Mouse (Mus musculus) common myeloid progenitor, adult 5-6 weeks (primary cell): ENCODE results near the gene Eif4g3. TPM values are rescaled to one million over a fixed set of nuclear protein-coding genes. Genes with fewer than 3 reads are reported as not detected.
A peak's percentile ranks its signal among the peaks of the same experiment; 100 is the strongest.

Experiments used
- ATAC-seq: replicated peaks from 2 replicates; pipeline ENCODE4 v1.8.0; 2016; ENCODE audit warnings: low read depth, mild to moderate bottlenecking, moderate TSS enrichment, inconsistent platforms; ENCODE audit not compliant: poor library complexity, severe bottlenecking
- total RNA-seq: library from RNA; stranded (forward); fragments of 200-1000, 187-1606 nt; gene quantifications from 2 replicates; pipeline ENCODE4 v1.2.3, GENCODE M21; 2017

Gene Eif4g3
- total RNA-seq, 1 experiment from 2014 or later = 51.2 TPM

- no peak for ATAC-seq
Observed at GRCm38 (mm10) chr4:137984746-137985145, 8.1 kb upstream of the Eif4g3 start.

DNA sequence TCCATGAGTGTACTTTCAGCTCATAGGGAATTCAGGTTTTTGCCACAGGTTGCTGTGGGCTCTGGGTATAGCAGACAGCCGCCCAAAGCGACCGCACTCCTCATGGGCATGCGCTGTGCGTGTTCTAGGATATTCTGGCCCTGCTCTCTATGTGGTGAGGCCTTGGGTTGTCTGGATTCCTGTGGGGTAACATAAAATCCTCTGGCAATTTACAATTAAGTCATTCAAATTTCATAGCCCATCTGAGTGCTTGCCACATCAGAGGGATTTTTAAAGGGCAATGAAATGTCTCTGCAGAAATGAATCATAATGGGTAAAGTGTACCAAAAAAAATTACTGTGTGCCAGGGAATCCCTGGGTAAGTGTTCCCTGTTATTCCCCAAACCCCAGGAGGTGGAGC, 3.4 kb upstream of the Eif4g3 start:
- no peak for ATAC-seq

DNA sequence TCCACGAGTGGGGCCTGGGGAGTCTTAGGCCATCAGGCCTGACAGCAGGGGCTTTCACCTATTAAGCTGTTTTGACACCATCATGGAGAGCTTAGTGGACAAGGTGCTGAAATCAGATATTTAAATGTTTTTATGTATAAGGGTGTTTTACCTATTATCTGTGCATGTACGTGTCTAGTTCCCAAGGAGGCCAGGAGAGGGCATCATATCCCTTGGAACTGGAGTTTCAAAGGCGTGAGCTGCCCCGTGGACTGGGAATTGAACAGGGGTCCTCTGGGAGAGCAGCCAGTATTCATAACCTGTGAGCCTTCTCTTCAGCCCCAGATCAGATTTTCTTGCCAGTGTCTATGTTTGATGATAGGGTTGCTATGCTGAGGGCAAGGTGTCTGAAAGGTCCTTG, 2.4 kb upstream of the Eif4g3 start:
- no peak for ATAC-seq

GRCm38 (mm10) chr4:137991240-137991639, 1.6 kb upstream of the Eif4g3 start:
- ATAC-seq = no peak

DNA sequence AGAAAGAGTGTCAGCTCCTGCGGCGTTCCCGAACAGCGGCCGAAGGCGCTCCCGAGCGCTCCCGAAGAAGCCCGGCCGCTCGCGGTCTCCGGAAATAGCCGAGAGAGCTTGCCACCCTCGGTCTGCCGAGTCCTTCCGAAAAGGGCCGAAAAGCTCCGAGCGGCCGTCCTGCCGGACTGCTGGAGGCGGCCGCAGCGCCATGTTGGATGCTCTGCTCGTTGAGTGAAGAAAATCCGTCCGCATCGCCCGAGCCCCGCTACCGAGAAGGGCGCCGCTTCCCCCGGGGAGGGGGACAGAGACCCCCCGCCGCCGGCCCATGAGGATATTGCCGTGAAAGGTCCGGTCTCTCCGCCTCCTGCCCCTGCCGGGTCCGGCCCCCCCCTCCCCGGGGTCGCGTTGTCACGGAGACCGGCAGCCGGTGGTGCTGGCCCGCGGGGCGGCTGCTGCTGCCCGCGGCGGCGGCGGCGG, 503 bp downstream of the Eif4g3 start:
- ATAC-seq = peak; percentile 90

GRCm38 (mm10) chr4:137993821-137994561, 1.2 kb downstream of the Eif4g3 start:
- peak; percentile 12 for ATAC-seq

GRCm38 (mm10) chr4:137994562-137995336, 1.9 kb downstream of the Eif4g3 start:
- peak; percentile 55 for ATAC-seq

DNA sequence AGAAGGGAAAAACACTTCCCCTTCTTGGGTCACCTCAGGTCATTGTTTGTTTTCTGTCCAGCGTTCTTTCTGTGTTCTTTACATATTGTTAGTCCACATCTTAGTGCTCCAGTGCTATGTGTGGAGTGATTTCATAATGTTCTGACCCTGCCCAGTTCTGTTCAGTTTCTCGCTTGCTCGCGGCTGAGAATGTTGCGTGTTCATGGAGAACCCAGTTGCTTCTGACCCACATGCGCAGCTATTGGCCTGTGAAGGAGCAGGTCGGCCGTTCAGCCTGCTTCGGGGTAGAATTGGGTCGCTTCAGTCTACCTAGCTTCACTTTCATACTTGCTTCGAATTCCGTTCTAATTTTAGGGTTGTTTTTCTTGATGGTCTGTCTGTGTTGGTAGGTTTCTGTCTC, 2.6 kb downstream of the Eif4g3 start:
- ATAC-seq = no peak

DNA sequence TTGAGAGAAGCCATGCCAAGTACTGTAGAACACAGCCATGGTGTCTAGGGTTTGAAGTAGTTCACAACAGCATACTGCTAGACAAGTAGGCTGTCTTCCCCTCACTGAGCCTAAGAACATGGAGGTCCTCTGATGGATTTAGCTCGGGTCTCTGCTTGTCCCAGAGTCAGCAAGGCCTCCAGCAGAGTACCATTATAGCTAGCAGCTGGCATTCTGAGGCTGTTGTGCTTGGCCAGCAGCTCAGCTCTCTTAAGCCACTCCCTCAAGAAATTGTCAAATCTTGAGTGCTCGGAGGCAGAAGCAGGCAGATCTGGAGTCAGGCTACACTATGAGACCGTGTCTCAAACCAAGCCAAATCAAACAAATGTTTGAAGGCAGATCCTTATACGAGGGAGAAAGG, 5.4 kb downstream of the Eif4g3 start:
- no peak for ATAC-seq

GRCm38 (mm10) chr4:138000682-138001081, 7.9 kb downstream of the Eif4g3 start:
- ATAC-seq = no peak

DNA sequence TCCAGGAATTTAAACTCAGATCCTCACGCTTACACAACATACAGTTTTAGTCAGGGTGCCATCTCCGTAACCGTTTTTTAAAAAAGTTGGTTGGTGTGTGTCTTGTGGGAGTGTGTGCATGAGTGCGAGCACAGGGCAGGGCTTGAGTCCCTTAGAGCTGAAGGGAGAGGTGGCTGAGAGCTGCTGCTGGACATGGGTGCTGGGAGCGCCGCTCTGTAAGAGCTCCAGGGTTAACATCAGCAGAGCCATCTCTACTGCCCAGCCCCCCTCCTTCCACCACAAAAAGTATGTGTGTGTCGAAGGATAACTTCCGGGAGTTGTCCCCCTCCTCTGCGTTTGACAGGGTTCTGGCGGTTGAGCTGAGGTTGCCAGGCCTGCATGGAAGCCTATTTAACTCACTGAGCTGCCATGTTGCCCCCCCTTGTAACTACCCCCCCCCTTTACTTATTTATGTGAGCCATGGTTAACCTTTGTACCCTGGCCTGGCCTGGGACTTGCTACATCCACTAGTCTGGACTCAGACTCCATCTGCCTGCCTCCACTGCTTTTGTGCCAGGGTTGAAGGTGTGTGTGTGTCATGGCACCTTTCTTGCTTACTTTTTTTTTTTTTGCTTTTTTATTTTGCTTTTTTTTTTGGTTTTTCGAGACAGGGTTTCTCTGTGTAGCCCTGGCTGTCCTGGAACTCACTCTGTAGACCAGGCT, 11.2 kb downstream of the Eif4g3 start:
- ATAC-seq = no peak

DNA sequence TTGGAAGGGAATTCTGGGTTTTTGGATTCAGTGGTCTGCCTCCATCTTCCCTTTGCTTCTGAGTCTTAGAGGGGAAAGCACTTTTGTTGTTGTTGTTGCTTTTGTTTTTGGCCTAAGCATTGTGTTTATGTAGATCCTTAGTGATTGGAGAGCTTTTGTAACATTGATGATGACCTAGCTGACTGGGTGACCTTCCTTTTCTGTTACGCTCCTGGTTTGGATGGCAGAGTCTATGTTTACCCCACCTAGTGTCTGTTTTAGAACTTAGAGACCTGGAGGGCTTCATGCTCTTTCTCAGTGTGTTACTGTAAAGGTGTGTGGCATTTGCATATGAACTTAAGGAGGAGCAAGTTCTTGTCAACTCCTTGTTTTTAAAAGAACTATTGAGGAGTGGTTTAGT, 13.0 kb downstream of the Eif4g3 start:
- no peak for ATAC-seq

DNA sequence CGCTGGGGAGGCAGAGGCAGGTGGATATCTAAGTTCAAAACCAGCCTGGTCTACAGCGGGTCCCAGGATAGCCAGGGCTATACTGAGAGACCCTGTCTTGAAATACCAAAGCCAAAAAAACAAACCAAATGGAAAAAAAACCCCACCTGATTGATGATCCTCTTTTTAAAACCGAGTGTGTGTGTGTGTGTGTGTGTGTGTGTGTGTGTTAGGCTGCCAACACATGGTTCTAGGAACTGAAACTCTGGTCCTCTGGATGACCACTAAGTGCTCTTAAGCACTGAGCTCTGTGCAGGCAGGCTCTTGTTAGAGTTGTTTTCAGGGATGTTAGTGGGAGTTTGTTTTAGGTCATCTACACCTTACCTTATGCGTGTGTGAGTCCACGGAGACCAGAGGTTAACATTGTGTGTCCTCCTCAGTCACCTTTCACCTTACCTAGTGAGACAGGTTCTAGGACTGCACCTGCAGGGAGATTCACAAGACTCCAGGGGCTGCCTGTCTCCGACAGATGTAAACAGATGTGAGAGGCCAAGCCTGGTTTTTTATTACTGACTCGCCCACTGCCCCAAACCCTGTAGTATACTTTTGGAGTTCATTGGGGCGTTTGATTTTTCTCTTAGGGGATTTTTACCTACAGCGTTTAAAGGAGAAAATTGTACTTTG, 14.3 kb downstream of the Eif4g3 start:
- no peak for ATAC-seq

DNA sequence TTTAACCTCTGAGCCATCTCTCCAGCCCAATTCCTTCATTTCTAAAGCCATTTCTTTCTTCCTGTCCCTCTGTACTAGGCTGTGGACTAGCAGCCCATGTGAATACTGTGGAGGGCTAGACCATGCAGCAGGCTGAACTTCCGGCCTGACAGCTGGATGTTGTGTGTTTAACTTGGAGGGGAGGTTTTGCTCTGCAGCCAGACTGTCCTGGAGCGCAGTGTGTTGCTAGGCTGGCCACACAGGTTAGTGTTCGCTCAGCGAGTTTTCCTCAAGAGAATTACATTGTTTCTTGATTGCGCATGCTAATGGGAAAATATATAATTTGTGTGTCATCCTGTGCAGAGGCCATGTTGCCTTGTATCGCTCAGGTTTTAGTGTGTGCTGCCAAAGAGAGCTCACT, 15.8 kb downstream of the Eif4g3 start:
- no peak for ATAC-seq

GRCm38 (mm10) chr4:138009786-138010502, 17.1 kb downstream of the Eif4g3 start:
- ATAC-seq = no peak

- peak; percentile 67 for ATAC-seq
Observed at GRCm38 (mm10) chr4:138013723-138014479, 21.1 kb downstream of the Eif4g3 start.

GRCm38 (mm10) chr4:138015966-138016365, 23.1 kb downstream of the Eif4g3 start:
- peak; percentile 34; the same call in 1 of the 2 replicates for ATAC-seq

DNA sequence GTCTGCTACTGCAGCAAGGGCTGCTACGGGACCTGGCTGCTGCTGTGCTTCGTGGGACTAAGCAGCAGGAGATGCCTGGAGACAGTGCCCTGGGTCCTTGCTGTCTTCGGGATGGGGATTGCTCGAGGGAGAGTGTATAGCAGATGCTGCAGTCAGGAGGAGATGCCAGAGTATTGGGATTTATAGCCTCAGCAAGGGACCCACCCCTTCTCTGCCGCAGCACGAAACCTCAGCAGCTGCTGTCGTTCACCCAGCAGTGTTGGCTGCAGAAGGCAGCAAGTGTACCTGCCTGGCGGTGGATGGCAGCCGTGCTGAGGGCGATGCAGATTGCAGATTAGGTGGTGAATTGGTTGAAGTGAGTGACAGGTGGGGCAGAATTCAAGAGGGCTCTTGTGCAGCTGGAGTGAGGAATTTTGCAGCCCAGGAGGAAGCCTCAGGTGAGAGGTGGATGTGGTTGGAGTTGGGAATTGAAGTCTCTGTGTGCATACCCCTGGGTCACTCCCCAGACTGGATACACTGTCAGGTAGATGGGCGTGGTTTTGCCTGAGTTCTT, 24.3 kb downstream of the Eif4g3 start:
- ATAC-seq = no peak

DNA sequence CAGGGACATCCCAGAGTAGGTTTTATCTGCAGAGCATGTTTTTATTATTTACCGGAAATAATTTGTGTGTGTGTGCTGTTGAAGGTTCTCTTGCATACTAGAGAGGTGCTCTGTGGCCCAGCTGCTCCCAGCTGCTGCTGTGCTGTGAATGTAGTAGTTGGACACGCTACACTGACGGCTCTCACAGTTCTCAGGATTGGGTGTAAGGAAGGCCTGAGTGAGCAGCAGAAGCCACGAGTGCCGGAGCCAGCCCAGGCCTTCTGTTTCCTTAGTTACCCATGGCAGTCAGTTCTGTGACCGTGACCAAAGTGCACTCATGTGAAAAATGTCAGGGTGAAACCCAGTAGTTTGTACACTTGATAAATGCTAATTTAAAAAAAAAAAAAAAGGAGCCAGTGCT, 25.2 kb downstream of the Eif4g3 start:
- ATAC-seq = no peak
